Mouse (Mus musculus): ENCODE results near the gene Cmtm7. TPM values are rescaled to one million over a fixed set of nuclear protein-coding genes. Genes with fewer than 3 reads are reported as not detected.

Cmtm7 gene
- 610 and 821 TPM in 2 replicates for polyA plus RNA-seq (2012)

GRCm38 (mm10) chr9:114781526-114782212 lies at the start of gene Cmtm7:
Gene Cmtm7 (minus strand): TSS chr9:114781856.

DNA sequence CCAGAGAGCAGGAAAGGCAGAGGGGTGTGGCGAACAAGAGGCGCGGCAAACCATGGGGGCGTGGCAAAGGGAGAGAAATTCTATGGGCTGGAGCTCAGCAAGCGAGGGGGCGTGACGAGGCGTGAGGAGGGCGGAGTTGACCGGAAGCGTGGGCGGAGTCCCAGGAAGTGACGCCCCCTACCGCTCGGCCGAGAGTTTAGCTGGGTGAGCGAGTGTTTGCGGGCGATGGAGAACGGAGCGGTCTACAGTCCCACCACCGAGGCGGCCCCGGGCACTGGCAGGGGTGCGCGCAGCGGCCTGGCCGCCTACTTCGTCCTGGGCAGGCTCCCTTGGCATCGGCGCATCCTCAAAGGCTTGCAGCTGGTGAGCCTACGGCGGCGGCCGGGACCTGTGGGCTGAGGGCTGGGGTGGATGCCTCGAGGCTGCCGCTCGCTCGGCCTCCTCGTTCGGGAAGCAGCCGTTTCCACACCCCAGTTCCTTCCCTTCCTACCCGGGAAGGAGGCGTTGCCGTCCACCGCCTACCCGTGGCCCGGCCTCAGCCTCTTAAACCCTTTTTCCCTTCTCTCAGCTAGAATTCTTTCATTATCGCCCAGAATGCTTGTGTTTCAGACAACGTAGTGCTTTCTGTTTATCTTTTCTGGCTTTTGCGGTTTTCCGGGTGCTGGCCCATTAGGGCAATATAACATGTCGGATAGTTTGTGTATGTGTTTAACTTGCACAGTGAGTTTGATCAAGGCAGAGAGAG lies 50.5 kb downstream of the Cmtm7 start, which contains the start of gene Cmtm6:
Gene Cmtm6 (plus strand): TSS at position 106 of the 745 bp plus-strand sequence.

Other genes starting within 250 kb of the Cmtm7 start
- gene Trim71, start 217.5 kb downstream of the Cmtm7 start, polyA plus RNA-seq (2012) = not detected in 2 replicates
- gene Cnot10, start 141.7 kb downstream of the Cmtm7 start, polyA plus RNA-seq (2012) = 32.7 and 35.0 TPM in 2 replicates
- 21.8 and 22.0 TPM in 2 replicates for gene Dync1li1, start 93.1 kb downstream of the Cmtm7 start, polyA plus RNA-seq (2012)
- gene Cmtm6, start 50.7 kb downstream of the Cmtm7 start, polyA plus RNA-seq (2012) = 9.6 and 11.0 TPM in 2 replicates
- 3.8 and 5.7 TPM in 2 replicates for gene Cmtm8, start 62.3 kb upstream of the Cmtm7 start, polyA plus RNA-seq (2012)
- 28.6 and 32.2 TPM in 2 replicates for gene Gpd1l, start 152.1 kb upstream of the Cmtm7 start, polyA plus RNA-seq (2012)
- gene Osbpl10, start 196.7 kb upstream of the Cmtm7 start, polyA plus RNA-seq (2012) = 0.11 and 0.21 TPM in 2 replicates
- gene Rps27rt, start 200.9 kb upstream of the Cmtm7 start, polyA plus RNA-seq (2012) = 1.8 and 6.3 TPM in 2 replicates